ENCODE assay signal across 25 mouse cellular contexts in the genomic region with DNA sequence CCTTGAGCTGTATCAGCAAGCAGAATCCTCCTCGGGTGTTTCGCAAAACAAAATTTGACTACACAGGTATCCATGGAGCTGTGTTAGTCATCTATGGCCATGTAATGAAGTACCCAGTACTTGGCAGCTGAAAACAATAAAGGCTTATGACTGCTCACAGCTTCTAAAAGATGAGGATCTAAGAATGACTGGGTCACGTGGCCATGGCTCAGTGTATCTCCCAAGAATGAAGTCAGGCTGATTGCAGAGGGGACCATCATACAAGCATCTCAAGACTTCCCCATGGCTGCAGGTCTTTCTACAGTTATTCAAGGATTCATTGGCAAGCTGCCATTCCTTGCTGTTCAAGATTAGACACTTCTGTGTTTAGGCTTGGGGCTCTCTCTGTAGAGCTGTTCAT. TPM values are rescaled to one million over a fixed set of nuclear protein-coding genes. Genes with fewer than 3 reads are reported as not detected.
DNase-seq lines count a peak whose midpoint lies in the region; ATAC-seq lines count a peak whose summit lies in the region.
"Had no signal": no experiment of that assay in that cellular context is flagged by ENCODE, and none has a peak within 500 bp of the region (broad histone marks: within the 10 kb centered on the region; RNA-seq: fewer than 3 reads in every experiment).

No protein-coding gene starts in this region.

- no peaks in the 10 kb centered on the region for H3K36me3 ChIP-seq in heart, embryonic 16.5 days (ENCODE audit: control insufficient read depth, insufficient read depth)
- H3K36me3 ChIP-seq: embryonic facial prominence, embryonic 10.5 days; intestine, embryonic 15.5 days; limb, embryonic 10.5 days; midbrain, embryonic 10.5 days had no signal

- WGBS in heart, embryonic 16.5 days = 57% methylated on average over 3 of the region's 3 CpGs

- H3K4me2 ChIP-seq in heart, embryonic 16.5 days (ENCODE audit: low read depth, low read length) = no peak overlapping the region
- H3K4me2 ChIP-seq: forebrain, embryonic 13.5 days; heart, embryonic 11.5 days; hindbrain, embryonic 14.5 days; intestine, embryonic 15.5 days; liver, embryonic 11.5 days had no signal

- DNase-seq in heart, adult 11 months = no peak
- peak; percentile 13 for DNase-seq in 3T3-L1 (ENCODE audit: low read depth, low spot score)
- peak; percentile 41 for DNase-seq in CD4-positive helper T cell, adult 2 months (ENCODE audit: low read depth, low spot score)
- DNase-seq in yolk sac, embryonic 10.5 days (ENCODE audit: low spot score) = no peak
- DNase-seq: cerebellum, adult 9-10 months; gastrocnemius, postnatal 36 days; kidney, adult 9 months; kidney, postnatal 4 days; layer of hippocampus, adult 9-11 months; lung, adult 2 months; retina, postnatal 1 day had no signal

- H3K4me1 ChIP-seq in heart, embryonic 16.5 days (ENCODE audit: control insufficient read depth, insufficient read depth, low read length) = peaks cover 8% of the 10 kb centered on the region
- H3K4me1 ChIP-seq: embryonic facial prominence, embryonic 10.5 days; forebrain, embryonic 13.5 days; intestine, embryonic 15.5 days; limb, embryonic 10.5 days; midbrain, embryonic 10.5 days had no signal

- no peak overlapping the region for H3K9ac ChIP-seq in heart, embryonic 16.5 days (ENCODE audit: low read length)
- H3K9ac ChIP-seq: forebrain, embryonic 13.5 days; hindbrain, embryonic 14.5 days; intestine, embryonic 15.5 days had no signal

- no peak overlapping the region for H3K27ac ChIP-seq in heart, embryonic 16.5 days (ENCODE audit: low read length)
- H3K27ac ChIP-seq: embryonic facial prominence, embryonic 10.5 days; forebrain, embryonic 13.5 days; hindbrain, embryonic 14.5 days; intestine, embryonic 15.5 days; limb, embryonic 10.5 days; midbrain, embryonic 10.5 days had no signal

- no peak overlapping the region for H3K4me3 ChIP-seq in heart, embryonic 16.5 days (ENCODE audit: low read length)
- H3K4me3 ChIP-seq: embryonic facial prominence, embryonic 10.5 days; forebrain, embryonic 13.5 days; intestine, embryonic 15.5 days; limb, embryonic 10.5 days; midbrain, embryonic 10.5 days had no signal

- H3K9me3 ChIP-seq in heart, embryonic 16.5 days (replicated peaks; ENCODE audit: control insufficient read depth, low read length) = no peaks in the 10 kb centered on the region
- H3K9me3 ChIP-seq: embryonic facial prominence, embryonic 10.5 days; forebrain, embryonic 13.5 days; intestine, embryonic 15.5 days; limb, embryonic 10.5 days had no signal

- no peaks in the 10 kb centered on the region for H3K27me3 ChIP-seq in heart, embryonic 16.5 days (ENCODE audit: control insufficient read depth, insufficient read depth, low read length)
- H3K27me3 ChIP-seq: forebrain, embryonic 13.5 days; intestine, embryonic 15.5 days had no signal

- ATAC-seq in heart, embryonic 16.5 days (replicated peaks; ENCODE audit: extremely low read depth, insufficient read depth, low FRiP score) = peak; percentile 23; the same call in 1 of the 2 replicates
- peak; percentile 28; the same call in 1 of the 2 replicates for ATAC-seq in granulocyte monocyte progenitor cell, adult 5-6 weeks (replicated peaks; ENCODE audit: poor library complexity, severe bottlenecking)
- ATAC-seq in frontal cortex, adult (ENCODE audit: low TSS enrichment) = no peak
- ATAC-seq: forebrain, embryonic 13.5 days; intestine, embryonic 15.5 days had no signal

RNA-seq across cellular contexts. Expression of a gene that starts 24.2 kb away (rescaled TPM):
- polyA plus RNA-seq in heart, embryonic 16.5 days (2015; fragmentation: Nextera tagmentation; extraction: Ambion mirVana) = 0.85 and 1.4 TPM in 2 replicates
- not detected in 2 replicates for total RNA-seq in granulocyte monocyte progenitor cell, adult 5-6 weeks (2014; fragmentation: Nextera tagmentation)
- not detected in 2 replicates for total RNA-seq in granulocyte monocyte progenitor cell, adult 5-6 weeks (2017)
- total RNA-seq: common myeloid progenitor, adult 5-6 weeks; gastrocnemius, postnatal 36 days; midbrain, postnatal 0 days had no signal
- polyA plus RNA-seq: forebrain, embryonic 13.5 days; hindbrain, embryonic 14.5 days; intestine, embryonic 15.5 days; limb, embryonic 10.5 days; midbrain, postnatal 0 days; small intestine, adult 2 months had no signal

Comparison
In these comparisons a context has a peak if more than half of its experiments do, and no peak if none do; other contexts are left out.
1. DNase-seq: peak in 3T3-L1 (single experiment) and CD4-positive helper T cell, adult 2 months (single experiment); none in heart, adult 11 months (single experiment) and yolk sac, embryonic 10.5 days (single experiment).